Mouse (Mus musculus) CD4-positive helper T cell, adult 2 months (primary cell): ENCODE measurements around the gene Tmtc1.

Experiments used
- DNase-seq: peaks from one replicate; pipeline ENCODE4 v3.0.0-alpha.2; 2012; ENCODE audit warnings: low read depth, missing footprints, low spot score

Tmtc1 gene

GRCm38 (mm10) chr6:148421577-148421976 is 22.6 kb downstream of the Tmtc1 start:
- no peak for DNase-seq

GRCm38 (mm10) chr6:148420387-148420786 is 23.8 kb downstream of the Tmtc1 start:
- DNase-seq: no peak

- no peak for DNase-seq
These were observed 27.6 kb downstream of the Tmtc1 start for GRCm38 (mm10) chr6:148416597-148416996.

GRCm38 (mm10) chr6:148413638-148414037 is 30.6 kb downstream of the Tmtc1 start:
- DNase-seq: no peak

GRCm38 (mm10) chr6:148406792-148407490 is 37.2 kb downstream of the Tmtc1 start:
- no peak for DNase-seq

- DNase-seq: no peak
These were observed 38.6 kb downstream of the Tmtc1 start for GRCm38 (mm10) chr6:148405599-148405998.

GRCm38 (mm10) chr6:148404500-148404899 is 39.7 kb downstream of the Tmtc1 start:
- no peak for DNase-seq

- DNase-seq: no peak
These were observed 40.4 kb downstream of the Tmtc1 start for GRCm38 (mm10) chr6:148403761-148404160.

- no peak for DNase-seq
These were observed 43.2 kb downstream of the Tmtc1 start for GRCm38 (mm10) chr6:148401031-148401430.

- DNase-seq: no peak
These were observed 44.6 kb downstream of the Tmtc1 start for GRCm38 (mm10) chr6:148399541-148399940.

- DNase-seq: no peak
These were observed 45.3 kb downstream of the Tmtc1 start for GRCm38 (mm10) chr6:148398888-148399287.

- DNase-seq: no peak
These were observed 46.9 kb downstream of the Tmtc1 start for GRCm38 (mm10) chr6:148397270-148397669.

- DNase-seq: no peak
These were observed 48.9 kb downstream of the Tmtc1 start for GRCm38 (mm10) chr6:148395272-148395671.

GRCm38 (mm10) chr6:148394294-148394693 is 49.9 kb downstream of the Tmtc1 start:
- DNase-seq: no peak

GRCm38 (mm10) chr6:148392147-148392546 is 52.0 kb downstream of the Tmtc1 start:
- no peak for DNase-seq

- DNase-seq: no peak
These were observed 52.9 kb downstream of the Tmtc1 start for GRCm38 (mm10) chr6:148391286-148391685.

GRCm38 (mm10) chr6:148390630-148391276 is 53.4 kb downstream of the Tmtc1 start:
- no peak for DNase-seq

- DNase-seq: no peak
These were observed 56.2 kb downstream of the Tmtc1 start for GRCm38 (mm10) chr6:148387990-148388389.

GRCm38 (mm10) chr6:148384111-148384895 is 59.9 kb downstream of the Tmtc1 start:
- DNase-seq: no peak

- no peak for DNase-seq
These were observed 62.9 kb downstream of the Tmtc1 start for GRCm38 (mm10) chr6:148381163-148381782.

GRCm38 (mm10) chr6:148375618-148376209 is 68.5 kb downstream of the Tmtc1 start:
- DNase-seq: no peak

- DNase-seq: no peak
These were observed 69.2 kb downstream of the Tmtc1 start for GRCm38 (mm10) chr6:148375015-148375414.
